Comparison of ENCODE assay signal across 25 mouse cellular contexts in genomic region chr2:104371606-104372130, GRCm38 (mm10). TPM values are rescaled to one million over a fixed set of nuclear protein-coding genes. Genes with fewer than 3 reads are reported as not detected.
"Had no signal": no experiment of that assay in that cellular context is flagged by ENCODE, and none has a peak within 500 bp of the region (broad histone marks: within the 10 kb centered on the region; RNA-seq: fewer than 3 reads in every experiment).

No protein-coding gene starts in this region.

- DNase-seq: gastrocnemius, adult 2 months; gastrocnemius, postnatal 10 days; gastrocnemius, postnatal 25 days; heart, adult 18-20 months; heart, postnatal 10 days; heart, postnatal 4 days; kidney, adult 2 months; kidney, adult 9 months; kidney, postnatal 4 days had no signal

- H3K9ac ChIP-seq: heart, embryonic 12.5 days; hindbrain, embryonic 12.5 days; hindbrain, embryonic 14.5 days; intestine, embryonic 15.5 days; kidney, embryonic 15.5 days; limb, embryonic 13.5 days; limb, embryonic 15.5 days; liver, embryonic 12.5 days; liver, embryonic 14.5 days had no signal

- H3K27ac ChIP-seq: gastrocnemius, adult 2 months; heart, embryonic 10.5 days; hindbrain, embryonic 10.5 days; hindbrain, embryonic 12.5 days; hindbrain, embryonic 14.5 days; intestine, embryonic 15.5 days; kidney, embryonic 15.5 days; kidney, postnatal 0 days; layer of hippocampus, adult 2 months; left cerebral cortex, adult 2 months; limb, embryonic 13.5 days; limb, embryonic 15.5 days; liver, embryonic 12.5 days; liver, embryonic 14.5 days had no signal

- H3K36me3 ChIP-seq: heart, embryonic 10.5 days; heart, embryonic 12.5 days; hindbrain, embryonic 10.5 days; hindbrain, embryonic 12.5 days; intestine, embryonic 15.5 days; kidney, embryonic 15.5 days; limb, embryonic 13.5 days; limb, embryonic 15.5 days; liver, embryonic 12.5 days had no signal

- H3K4me3 ChIP-seq: gastrocnemius, adult 2 months; heart, embryonic 10.5 days; heart, embryonic 12.5 days; hindbrain, embryonic 10.5 days; hindbrain, embryonic 12.5 days; intestine, embryonic 15.5 days; kidney, embryonic 15.5 days; layer of hippocampus, adult 2 months; left cerebral cortex, adult 2 months; limb, embryonic 13.5 days; limb, embryonic 15.5 days; liver, embryonic 12.5 days had no signal

- H3K9me3 ChIP-seq: heart, embryonic 10.5 days; heart, embryonic 12.5 days; hindbrain, embryonic 10.5 days; hindbrain, embryonic 12.5 days; intestine, embryonic 15.5 days; kidney, embryonic 15.5 days; limb, embryonic 13.5 days; limb, embryonic 15.5 days; liver, embryonic 12.5 days had no signal

- H3K4me1 ChIP-seq: heart, embryonic 10.5 days; intestine, embryonic 15.5 days; liver, embryonic 12.5 days had no signal

RNA-seq across cellular contexts. Expression of gene D430041D05Rik, which starts 39.1 kb away (rescaled TPM):
- total RNA-seq: granulocyte monocyte progenitor cell, adult 5-6 weeks; liver, adult 2 months had no signal
